Comparison of ENCODE assay signal across 29 mouse cellular contexts in the genomic region with DNA sequence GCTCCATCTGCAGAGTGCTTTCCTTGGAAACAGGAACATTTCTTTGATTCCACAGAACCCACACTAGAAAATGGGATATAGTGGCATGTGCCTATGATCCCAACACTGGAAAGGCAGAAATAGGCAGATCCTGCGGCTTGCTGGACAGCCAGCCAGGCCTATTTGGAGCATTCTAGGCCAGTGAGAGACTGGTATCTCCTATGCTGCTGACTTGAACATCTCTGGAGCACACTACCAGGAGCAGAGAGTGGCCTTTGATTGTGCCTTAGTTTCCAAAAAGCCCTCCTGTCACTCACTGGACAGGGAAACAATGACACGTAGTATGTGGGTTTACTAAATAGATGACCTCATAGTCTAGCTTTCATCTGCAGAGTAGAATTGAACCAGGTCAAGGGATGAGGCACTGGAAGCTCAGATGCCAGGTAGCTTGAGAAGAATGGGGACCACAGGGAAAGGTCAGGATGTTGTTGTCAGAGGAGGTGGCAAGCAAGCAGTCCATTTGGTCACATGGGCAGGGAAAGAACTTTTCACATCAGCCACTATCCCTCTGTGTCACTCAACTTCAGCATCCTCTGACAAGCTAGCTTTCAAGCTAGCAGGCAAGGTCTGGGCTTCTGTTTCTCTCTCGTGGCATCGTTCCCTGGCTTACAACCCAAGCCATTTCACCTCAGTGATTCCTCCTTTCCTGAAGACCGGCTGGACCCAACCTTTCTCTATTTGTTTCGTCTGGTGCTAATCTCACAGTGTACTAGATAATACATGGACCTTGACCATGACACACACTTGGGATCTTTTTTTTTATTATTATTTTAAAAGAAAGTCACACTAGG. TPM values are rescaled to one million over a fixed set of nuclear protein-coding genes. Genes with fewer than 3 reads are reported as not detected.
A peak's percentile ranks its signal among the peaks of the same experiment; 100 is the strongest.
DNase-seq lines count a peak whose midpoint lies in the region; ATAC-seq lines count a peak whose summit lies in the region.
"Had no signal": no experiment of that assay in that cellular context is flagged by ENCODE, and none has a peak within 500 bp of the region (broad histone marks: within the 10 kb centered on the region; RNA-seq: fewer than 3 reads in every experiment).

No protein-coding gene starts in this region.

- 71% methylated on average over 6 of the region's 6 CpGs for WGBS in intestine, embryonic 15.5 days
- 92% methylated on average over 6 of the region's 6 CpGs for WGBS in hindbrain, embryonic 10.5 days

- no peaks in the 10 kb centered on the region for H3K36me3 ChIP-seq in intestine, embryonic 15.5 days
- no peaks in the 10 kb centered on the region for H3K36me3 ChIP-seq in hindbrain, embryonic 10.5 days
- H3K36me3 ChIP-seq: embryonic facial prominence, embryonic 12.5 days; forebrain, embryonic 15.5 days; heart, embryonic 13.5 days; limb, embryonic 13.5 days; midbrain, embryonic 13.5 days had no signal

- peak; percentile 85 for ATAC-seq in cerebellum, adult (ENCODE audit: insufficient number of reproducible peaks, low FRiP score, low TSS enrichment)
- peak; percentile 85 for ATAC-seq in intestine, embryonic 15.5 days
- ATAC-seq: activated CD4-positive, CD25-positive, alpha-beta regulatory T cell, adult 4 months; forebrain, embryonic 15.5 days; hindbrain, embryonic 16.5 days; lung, postnatal 0 days; midbrain, embryonic 13.5 days had no signal

- peak; percentile 86 for DNase-seq in cerebellum, adult 11-12 months
- DNase-seq in cerebellum, adult 9-11 months: peak; percentile 91
- DNase-seq in urinary bladder, postnatal 25 days (ENCODE audit: low spot score): no peak
- no peak for DNase-seq in hindbrain, embryonic 10.5 days (ENCODE audit: low spot score)
- no peak for DNase-seq in left cerebral cortex, adult 8-10 months (ENCODE audit: low spot score in 2 of 2)
- no peak for DNase-seq in right cerebral cortex, postnatal 25 days
- DNase-seq: adrenal gland, adult 2 months; adrenal gland, postnatal 36 days; B cell, adult 2 months; gastrocnemius, postnatal 10 days; heart, postnatal 10 days; kidney, adult 11 months; kidney, postnatal 14 days; layer of hippocampus, adult 9-11 months; lung, adult 18-20 months; right cerebral cortex, postnatal 4 days; thymus, postnatal 4 days had no signal

- no peak overlapping the region for H3K4me3 ChIP-seq in intestine, embryonic 15.5 days (replicated peaks)
- no peak overlapping the region for H3K4me3 ChIP-seq in hindbrain, embryonic 10.5 days
- H3K4me3 ChIP-seq: embryonic facial prominence, embryonic 12.5 days; forebrain, embryonic 15.5 days; heart, embryonic 13.5 days; limb, embryonic 13.5 days; midbrain, embryonic 13.5 days had no signal

- H3K27ac ChIP-seq in intestine, embryonic 15.5 days: no peak overlapping the region
- H3K27ac ChIP-seq in hindbrain, embryonic 10.5 days: no peak overlapping the region
- H3K27ac ChIP-seq: embryonic facial prominence, embryonic 12.5 days; forebrain, embryonic 15.5 days; heart, embryonic 13.5 days; limb, embryonic 13.5 days; macrophage; midbrain, embryonic 13.5 days had no signal

- H3K9ac ChIP-seq in intestine, embryonic 15.5 days: no peak overlapping the region
- H3K9ac ChIP-seq: embryonic facial prominence, embryonic 12.5 days; forebrain, embryonic 15.5 days; heart, embryonic 13.5 days; limb, embryonic 13.5 days; midbrain, embryonic 13.5 days had no signal

- no peak overlapping the region for H3K4me2 ChIP-seq in intestine, embryonic 15.5 days (replicated peaks)
- H3K4me2 ChIP-seq: embryonic facial prominence, embryonic 12.5 days; forebrain, embryonic 15.5 days; heart, embryonic 13.5 days; limb, embryonic 13.5 days; liver, embryonic 11.5 days; midbrain, embryonic 13.5 days had no signal

- H3K4me1 ChIP-seq in intestine, embryonic 15.5 days (replicated peaks): no peaks in the 10 kb centered on the region
- H3K4me1 ChIP-seq in hindbrain, embryonic 10.5 days (replicated peaks): no peaks in the 10 kb centered on the region
- H3K4me1 ChIP-seq: embryonic facial prominence, embryonic 12.5 days; forebrain, embryonic 15.5 days; heart, embryonic 13.5 days; limb, embryonic 13.5 days; midbrain, embryonic 13.5 days had no signal

- H3K27me3 ChIP-seq in intestine, embryonic 15.5 days (replicated peaks): no peaks in the 10 kb centered on the region
- H3K27me3 ChIP-seq in hindbrain, embryonic 10.5 days (ENCODE audit: insufficient read depth, poor library complexity, severe bottlenecking): no peaks in the 10 kb centered on the region
- H3K27me3 ChIP-seq: embryonic facial prominence, embryonic 12.5 days; forebrain, embryonic 15.5 days; heart, embryonic 13.5 days; limb, embryonic 13.5 days; midbrain, embryonic 13.5 days had no signal

- H3K9me3 ChIP-seq in intestine, embryonic 15.5 days: no peaks in the 10 kb centered on the region
- H3K9me3 ChIP-seq in hindbrain, embryonic 10.5 days: peaks cover 3% of the 10 kb centered on the region; the same call in 1 of the 2 replicates
- H3K9me3 ChIP-seq: embryonic facial prominence, embryonic 12.5 days; midbrain, embryonic 13.5 days had no signal

RNA-seq across cellular contexts. Expression of a gene that starts 20.0 kb away (rescaled TPM):
- 41.0 and 44.7 TPM in 2 replicates for polyA plus RNA-seq in intestine, embryonic 15.5 days (2015; fragmentation: Nextera tagmentation; extraction: Ambion mirVana)
- 44.2 and 46.8 TPM in 2 replicates for polyA plus RNA-seq in hindbrain, embryonic 10.5 days (2016; fragmentation: Nextera tagmentation; extraction: Ambion mirVana)
- 1 to 10 TPM; 7.1 to 9.5 (median 8.3) TPM for total RNA-seq in left cerebral cortex, adult 8-10 months (2022)

Comparison
In these comparisons a context has a peak if more than half of its experiments do, and no peak if none do; other contexts are left out.
1. DNase-seq: peak in cerebellum, adult 11-12 months (single experiment) and cerebellum, adult 9-11 months (single experiment); none in urinary bladder, postnatal 25 days (single experiment), hindbrain, embryonic 10.5 days (single experiment), left cerebral cortex, adult 8-10 months (0 of 2) and right cerebral cortex, postnatal 25 days (single experiment).